Mouse (Mus musculus) hindbrain, embryonic 11.5 days (tissue): Measurements from ENCODE around the gene Kcnn3. TPM values are rescaled to one million over a fixed set of nuclear protein-coding genes. Genes with fewer than 3 reads are reported as not detected.

ENCODE experiments used
- ATAC-seq: fragments of 200-750 bp; cut with Nextera tagmentation; 2 replicates; pipeline ENCODE4 v1.8.0; 2017; ENCODE audit warnings: mild to moderate bottlenecking, moderate TSS enrichment, moderate library complexity; ENCODE audit not compliant: low FRiP score
- DNase-seq: peaks from one replicate; pipeline ENCODE4 v3.0.0-alpha.2; 2015; ENCODE audit warnings: low spot score
- H3K27ac ChIP-seq: fragments of 300-500 bp; sonication (generic); 2 replicates; pipeline ENCODE4 v1.5.1; 2014; ENCODE audit warnings: mild to moderate bottlenecking, low read depth, low read length
- H3K27me3 ChIP-seq: fragments of 300-500 bp; sonication (generic); 2 replicates; pipeline ENCODE4 v1.6.1; 2014; ENCODE audit warnings: mild to moderate bottlenecking, low read length, moderate library complexity, mixed read lengths; ENCODE audit not compliant: control insufficient read depth, insufficient read depth
- H3K36me3 ChIP-seq: fragments of 300-500 bp; sonication (generic); 2 replicates; pipeline ENCODE4 v1.6.1; 2014; ENCODE audit warnings: mild to moderate bottlenecking, low read length, moderate library complexity, mixed read lengths; ENCODE audit not compliant: control insufficient read depth, insufficient read depth
- H3K4me1 ChIP-seq: fragments of 300-500 bp; sonication (generic); replicated peaks from 2 replicates; pipeline ENCODE4 v1.6.1; 2014; ENCODE audit warnings: low read length, mixed read lengths; ENCODE audit not compliant: control insufficient read depth, insufficient read depth
- H3K4me2 ChIP-seq: fragments of 300-500 bp; sonication (generic); replicated peaks from 2 replicates; pipeline ENCODE4 v1.6.1; 2014; ENCODE audit warnings: mild to moderate bottlenecking, low read depth, low read length
- H3K4me3 ChIP-seq: fragments of 300-500 bp; sonication (generic); 2 replicates; pipeline ENCODE4 v1.5.1; 2014; ENCODE audit warnings: low read depth, low read length
- H3K9ac ChIP-seq: fragments of 300-500 bp; sonication (generic); 2 replicates; pipeline ENCODE4 v1.6.1; 2014; ENCODE audit warnings: low read depth, low read length
- H3K9me3 ChIP-seq: fragments of 300-500 bp; sonication (generic); 2 replicates; pipeline ENCODE4 v1.6.1; 2016; ENCODE audit warnings: low read length; ENCODE audit not compliant: control insufficient read depth
- WGBS: fragments of 180-500 bp; shearing (Covaris S2); extraction: QIAGEN DNeasy Blood & Tissue Kit; methylation state at CpG from one replicate; pipeline ENCODE4 v1.1.7; 2014; 5-methylcytosine and 5-hydroxymethylcytosine counted together
- polyA plus RNA-seq: library from polyadenylated mRNA; unstranded; fragments of >200 nt; fragmentation: Nextera tagmentation; extraction: Ambion mirVana; gene quantifications from 2 replicates; pipeline ENCODE4 v1.2.1, GENCODE M21; 2014

Kcnn3 gene
- polyA plus RNA-seq, result 1.5 and 2.9 TPM in 2 replicates

DNA sequence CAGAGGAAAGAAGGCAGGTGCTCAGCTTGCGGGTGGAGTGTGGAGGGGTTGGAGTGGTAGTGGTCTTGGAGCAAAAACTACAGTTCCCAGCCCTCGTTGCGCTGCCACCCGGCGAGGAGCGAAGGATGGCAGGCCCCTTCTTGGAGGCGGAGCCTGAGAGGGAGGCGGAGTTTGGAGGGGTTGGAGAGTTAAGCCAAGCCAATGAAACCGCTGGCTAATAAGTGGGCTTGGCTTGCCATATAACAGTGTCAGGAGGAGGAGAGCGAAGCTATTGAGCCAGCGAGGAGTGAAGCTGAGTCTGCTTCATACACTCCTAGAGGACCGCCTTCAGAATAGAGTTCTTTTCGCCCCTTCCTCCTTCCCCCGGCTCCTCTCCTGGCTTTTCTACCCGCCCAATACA, at the start of gene Kcnn3:
Kcnn3 (plus strand) TSS at position 271 of the 400 bp plus-strand sequence.
- Histone ChIP-seq H3K9ac (peak within 1 kb of the TSS; percentile 40), H3K4me1 (peaks cover 9% of the 10 kb centered on the region), H3K4me3 (peak within 1 kb of the TSS; percentile 37), H3K27ac (no peak within 1 kb of the TSS), H3K27me3 (peaks cover 12% of the 10 kb centered on the region), H3K9me3 (no peaks in the 10 kb centered on the region; the same call in 1 of the 2 replicates), H3K36me3 (no peaks in the 10 kb centered on the region), H3K4me2 (peak within 1 kb of the TSS; percentile 81)
- WGBS, result under 1% methylated on average over 15 of the region's 15 CpGs
- ATAC-seq, result peak; percentile 93
- DNase-seq, result peak; percentile 95

GRCm38 (mm10) chr3:89472280-89472679, 47.7 kb upstream of the Kcnn3 start:
- Histone ChIP-seq H3K9me3 (no peaks in the 10 kb centered on the region), H3K27ac (no peak overlapping the region), H3K27me3 (no peaks in the 10 kb centered on the region), H3K9ac (no peak overlapping the region), H3K36me3 (no peaks in the 10 kb centered on the region), H3K4me1 (no peaks in the 10 kb centered on the region), H3K4me2 (no peak overlapping the region), H3K4me3 (no peak overlapping the region)
- no peak for DNase-seq
- WGBS, result 83% methylated on average over 7 of the region's 7 CpGs
- no peak for ATAC-seq

DNA sequence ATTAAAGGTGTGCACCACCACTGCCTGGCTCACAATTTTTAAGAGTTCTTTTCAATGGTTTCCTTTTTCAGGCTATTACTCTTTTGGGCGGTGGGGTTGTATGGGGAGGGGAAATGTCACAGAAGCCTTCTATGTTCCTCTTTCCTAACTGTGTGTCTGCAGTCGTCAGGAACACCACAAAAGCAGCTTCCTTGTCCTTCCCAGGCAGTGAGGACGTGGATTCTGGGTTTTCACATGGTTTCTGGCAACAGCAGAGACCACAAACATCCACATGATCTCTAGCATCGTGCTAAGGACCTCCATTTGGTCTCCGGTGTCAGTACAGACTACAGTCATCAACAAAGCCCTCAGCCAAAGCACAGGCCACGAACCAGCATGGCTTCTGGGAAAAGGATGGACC, 46.1 kb upstream of the Kcnn3 start:
- Histone ChIP-seq H3K4me1 (no peaks in the 10 kb centered on the region), H3K4me3 (no peak overlapping the region), H3K9me3 (no peaks in the 10 kb centered on the region), H3K27ac (no peak overlapping the region), H3K9ac (no peak overlapping the region), H3K4me2 (no peak overlapping the region), H3K27me3 (no peaks in the 10 kb centered on the region), H3K36me3 (no peaks in the 10 kb centered on the region)
- WGBS, result 79% methylated on average over 6 of the region's 6 CpGs
- ATAC-seq, result no peak
- DNase-seq, result no peak

DNA sequence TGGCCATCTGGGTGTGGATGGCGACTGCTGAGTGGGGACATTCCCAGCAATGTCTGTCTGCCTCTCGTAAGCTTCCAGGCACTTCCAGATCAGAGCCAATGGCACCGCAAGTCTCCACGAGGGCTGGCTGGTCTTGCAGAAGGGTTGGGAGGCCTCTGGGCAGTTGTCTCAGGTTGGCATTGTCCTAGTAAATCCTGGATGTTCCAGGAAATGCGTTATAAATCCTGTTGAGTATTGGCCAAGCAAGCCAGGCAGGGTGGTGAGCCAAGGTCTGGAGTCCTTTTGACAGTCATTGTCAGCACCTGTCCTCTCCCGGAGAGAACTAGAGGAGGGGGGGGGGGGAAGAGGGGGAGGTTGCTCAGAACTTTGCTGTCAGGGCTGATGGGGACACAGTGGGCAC, 40.9 kb upstream of the Kcnn3 start:
- Histone ChIP-seq H3K27ac (no peak overlapping the region), H3K4me3 (no peak overlapping the region), H3K9me3 (no peaks in the 10 kb centered on the region), H3K36me3 (no peaks in the 10 kb centered on the region), H3K4me2 (no peak overlapping the region), H3K4me1 (no peaks in the 10 kb centered on the region), H3K27me3 (no peaks in the 10 kb centered on the region), H3K9ac (no peak overlapping the region)
- WGBS, result 76% methylated on average over 6 of the region's 6 CpGs
- no peak for ATAC-seq
- DNase-seq, result no peak

GRCm38 (mm10) chr3:89481488-89481887, 38.5 kb upstream of the Kcnn3 start:
- Histone ChIP-seq H3K4me1 (no peaks in the 10 kb centered on the region), H3K9me3 (no peaks in the 10 kb centered on the region), H3K36me3 (no peaks in the 10 kb centered on the region), H3K9ac (no peak overlapping the region), H3K4me3 (no peak overlapping the region), H3K4me2 (no peak overlapping the region), H3K27ac (no peak overlapping the region), H3K27me3 (no peaks in the 10 kb centered on the region)
- 30% methylated on average over 2 of the region's 2 CpGs for WGBS
- DNase-seq (peak; percentile 30), ATAC-seq (no peak)

GRCm38 (mm10) chr3:89482249-89482648, 37.7 kb upstream of the Kcnn3 start:
- H3K4me2 ChIP-seq, result no peak overlapping the region
- WGBS, result 88% methylated on average over 5 of the region's 5 CpGs
- no peak overlapping the region for H3K27ac ChIP-seq
- no peak overlapping the region for H3K4me3 ChIP-seq
- DNase-seq (no peak), ATAC-seq (no peak)
- H3K9ac ChIP-seq, result no peak overlapping the region
- H3K4me1 ChIP-seq, result no peaks in the 10 kb centered on the region
- no peaks in the 10 kb centered on the region for H3K36me3 ChIP-seq
- no peaks in the 10 kb centered on the region for H3K27me3 ChIP-seq
- H3K9me3 ChIP-seq, result no peaks in the 10 kb centered on the region

GRCm38 (mm10) chr3:89484766-89485524, 35.0 kb upstream of the Kcnn3 start:
- H3K4me3 ChIP-seq, result no peak overlapping the region
- 0 out of 2 replicates have a peak overlapping the region, but pooled peaks have one; percentile 7 for H3K4me2 ChIP-seq
- no peak overlapping the region for H3K27ac ChIP-seq
- H3K4me1 ChIP-seq, result no peaks in the 10 kb centered on the region
- H3K27me3 ChIP-seq, result no peaks in the 10 kb centered on the region
- peak; percentile 81 for DNase-seq
- ATAC-seq, result no peak
- H3K9ac ChIP-seq, result no peak overlapping the region
- H3K36me3 ChIP-seq, result no peaks in the 10 kb centered on the region
- H3K9me3 ChIP-seq, result no peaks in the 10 kb centered on the region
- WGBS, result 24% methylated on average over 24 of the region's 24 CpGs

- Histone ChIP-seq H3K27ac (no peak overlapping the region), H3K9ac (no peak overlapping the region), H3K27me3 (no peaks in the 10 kb centered on the region), H3K4me3 (no peak overlapping the region), H3K4me2 (no peak overlapping the region), H3K9me3 (no peaks in the 10 kb centered on the region), H3K4me1 (no peaks in the 10 kb centered on the region), H3K36me3 (no peaks in the 10 kb centered on the region)
- no peak for DNase-seq
- WGBS, result 89% methylated on average over 8 of the region's 8 CpGs
- ATAC-seq, result no peak
Observed at GRCm38 (mm10) chr3:89486111-89486510, 33.9 kb upstream of the Kcnn3 start.
